Mouse (Mus musculus): ENCODE data around the gene Cd300ld5.
"Not testable (repeated sequence)": the region's sequence is repeated elsewhere in the genome, so short reads cannot be mapped to it uniquely, and the experiment has no call there.

Cd300ld5 gene

DNA sequence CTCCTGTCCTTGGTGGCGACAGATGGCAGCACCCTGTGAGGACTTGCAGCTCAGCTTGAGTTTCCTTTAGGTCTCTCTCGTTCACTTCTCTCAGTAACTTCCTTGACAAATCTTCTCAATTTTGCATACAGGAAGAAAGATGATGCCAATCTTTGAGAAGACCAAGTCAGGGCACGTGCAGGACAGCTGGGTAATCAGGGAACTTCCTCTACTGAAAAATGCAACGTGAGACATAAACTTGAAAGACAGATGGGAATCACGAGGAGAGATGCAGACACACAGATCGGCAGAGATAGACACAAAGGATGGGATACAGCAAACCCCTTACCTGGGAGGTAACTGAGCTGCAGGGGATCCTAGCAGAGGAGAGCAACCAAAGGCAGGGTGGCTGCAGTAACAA is at the start of gene Cd300ld5:
TSS of gene Cd300ld5 (minus strand) at position 101 of the 400 bp plus-strand sequence.
- DNase-seq, result not testable (repeated sequence)

DNA sequence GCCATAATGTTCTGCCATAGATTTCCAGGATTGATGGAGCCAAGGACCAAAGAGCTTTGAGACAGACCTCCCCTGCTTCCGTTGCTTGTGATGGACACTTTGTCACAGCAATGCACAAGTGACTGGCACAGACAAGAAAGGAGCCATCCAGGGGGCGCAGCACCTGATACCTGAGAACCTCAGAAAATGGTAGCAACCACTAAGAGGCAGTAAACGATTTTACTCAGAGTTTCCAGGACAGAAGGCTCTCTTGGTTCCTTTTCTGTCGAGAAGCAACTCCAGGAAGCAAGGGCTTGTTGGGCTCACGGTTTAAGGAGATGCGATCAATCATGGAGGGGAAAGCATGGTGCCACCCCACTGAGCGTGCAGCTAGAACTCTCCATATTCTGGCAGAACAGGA is 48.6 kb upstream of the Cd300ld5 start:
- DNase-seq, result no peak

DNA sequence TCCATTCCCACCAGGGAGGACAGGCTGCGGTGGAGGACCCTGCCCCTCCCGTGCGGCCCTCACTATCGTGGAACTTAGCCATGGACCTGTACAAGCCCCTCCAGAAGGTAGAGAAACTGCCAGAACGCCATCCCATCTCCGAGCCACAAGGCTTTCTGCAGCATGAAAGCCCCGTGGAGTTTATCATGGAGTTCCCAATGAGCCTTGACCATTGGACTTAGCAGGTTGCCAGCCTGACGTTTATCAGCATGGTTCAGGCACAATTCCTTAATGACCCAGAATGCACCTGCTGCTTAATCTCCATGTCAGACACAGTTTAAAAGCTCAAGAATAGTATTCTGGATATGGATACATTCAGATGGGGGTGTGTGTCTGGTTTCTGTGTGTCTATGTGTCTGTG is 47.5 kb upstream of the Cd300ld5 start:
- DNase-seq, result no peak

DNA sequence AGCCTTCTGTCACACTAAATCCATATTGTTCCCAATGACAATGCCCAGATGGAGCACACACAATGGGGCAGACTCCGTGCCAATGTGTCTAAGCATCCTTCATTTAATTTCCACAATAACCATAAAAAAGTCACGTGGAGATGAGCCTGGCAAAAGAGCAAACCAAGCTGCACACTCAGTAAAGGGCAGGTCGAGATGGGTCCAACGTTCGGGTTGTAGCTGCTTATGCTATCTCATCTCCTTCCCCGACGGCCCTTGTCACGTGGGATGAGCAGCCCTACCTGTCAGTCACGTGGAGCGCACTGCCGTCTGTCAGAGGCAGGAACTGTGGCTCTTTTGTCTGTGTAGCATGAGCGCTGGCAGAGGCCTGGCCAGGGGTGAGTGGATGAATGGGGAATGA is 47.0 kb upstream of the Cd300ld5 start:
- peak; percentile 53 for DNase-seq

DNA sequence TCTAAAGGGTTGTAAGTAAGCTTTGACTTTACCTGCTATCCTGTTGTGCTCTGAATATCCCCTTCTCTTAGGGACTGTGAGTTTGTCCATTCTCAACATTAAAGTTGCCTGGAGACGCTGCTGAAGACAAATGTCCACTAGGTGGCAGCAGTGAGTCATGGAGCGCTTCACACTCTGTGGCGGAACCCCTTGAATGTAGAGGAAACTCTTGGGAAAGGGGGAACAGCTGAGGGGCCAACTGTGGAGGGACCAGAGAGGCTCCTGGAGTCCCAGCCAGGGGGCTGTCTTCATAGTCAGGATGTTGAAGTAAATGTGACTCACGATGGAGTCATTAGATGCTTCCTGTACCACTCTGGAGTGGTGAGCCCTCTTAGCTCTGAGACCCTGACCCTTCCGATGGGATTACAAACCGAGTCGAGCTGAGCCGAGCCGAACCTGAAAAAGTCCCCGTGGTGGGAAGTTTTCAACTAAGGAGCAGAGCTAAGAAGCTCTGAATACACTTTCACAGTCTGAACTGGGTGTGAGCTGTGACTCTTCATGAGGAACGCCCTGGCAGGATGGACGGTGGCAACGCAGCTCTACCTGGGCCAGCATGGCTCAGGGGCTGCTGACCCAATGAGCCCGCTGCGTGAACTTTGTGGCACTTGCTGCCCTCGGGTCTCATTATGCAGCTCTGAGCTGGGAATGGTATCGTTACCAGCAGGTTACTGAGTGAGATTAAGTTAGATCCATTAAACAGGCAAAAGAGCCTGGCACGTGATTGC is 46.0 kb upstream of the Cd300ld5 start:
- DNase-seq, result peak; percentile 72

DNA sequence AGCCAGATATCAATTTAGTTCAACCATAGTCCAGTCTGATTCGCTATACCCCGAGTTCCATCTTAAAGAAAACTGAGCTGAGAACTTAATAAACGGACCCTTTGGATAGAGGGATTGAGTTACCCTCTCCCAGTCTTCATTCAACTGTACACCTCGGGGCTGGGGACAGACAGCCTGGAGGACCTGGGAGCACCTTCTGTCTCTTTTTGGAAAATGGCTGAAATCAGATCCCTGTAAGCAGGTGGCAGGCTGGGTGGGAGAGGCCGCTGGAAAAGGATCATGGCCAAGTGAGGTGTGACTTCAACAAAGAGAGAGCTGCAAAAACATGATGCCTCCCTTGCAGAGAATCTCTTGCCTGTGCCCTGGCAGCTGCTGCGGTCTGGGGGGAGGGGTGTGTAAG is 44.6 kb upstream of the Cd300ld5 start:
- no peak for DNase-seq

DNA sequence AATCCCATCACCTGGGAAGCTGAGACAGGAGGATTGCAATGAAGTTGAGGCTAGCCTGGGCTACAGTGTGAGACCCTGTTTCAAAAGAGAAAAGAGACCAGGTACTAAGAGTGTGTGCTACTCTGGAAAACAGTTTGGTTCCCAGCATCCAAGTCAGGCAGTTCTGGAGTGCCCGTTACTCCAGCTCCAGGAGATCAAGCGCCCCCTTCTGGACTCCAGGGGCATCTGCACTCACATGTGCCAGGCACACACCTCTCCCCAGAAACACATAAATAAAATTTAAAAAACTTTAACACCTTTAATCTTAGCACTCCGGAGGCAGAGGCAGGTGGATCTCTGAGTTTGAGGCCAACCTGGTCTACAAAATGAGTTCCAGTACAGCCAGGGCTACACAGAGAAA is 43.8 kb upstream of the Cd300ld5 start:
- no peak for DNase-seq

DNA sequence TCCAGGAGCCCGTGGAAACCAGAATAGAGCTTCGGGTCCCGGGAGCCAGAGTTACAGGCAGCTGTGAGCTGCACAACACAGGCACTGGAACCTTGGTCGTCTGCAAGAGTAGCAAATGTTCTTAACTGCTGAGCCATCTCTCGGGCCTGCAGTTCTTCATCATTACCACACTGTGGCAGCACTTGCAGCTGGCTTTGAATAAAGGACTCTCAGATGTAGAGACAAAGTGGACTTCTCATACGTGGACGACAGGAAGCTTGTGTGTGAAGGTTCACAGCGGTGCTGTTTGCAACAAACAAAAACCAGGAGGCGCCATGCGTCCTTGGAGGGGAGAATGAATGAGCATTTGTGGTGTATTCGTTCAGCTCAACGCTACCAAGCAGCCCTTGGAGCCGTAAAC is 43.3 kb upstream of the Cd300ld5 start:
- DNase-seq, result peak; percentile 70

DNA sequence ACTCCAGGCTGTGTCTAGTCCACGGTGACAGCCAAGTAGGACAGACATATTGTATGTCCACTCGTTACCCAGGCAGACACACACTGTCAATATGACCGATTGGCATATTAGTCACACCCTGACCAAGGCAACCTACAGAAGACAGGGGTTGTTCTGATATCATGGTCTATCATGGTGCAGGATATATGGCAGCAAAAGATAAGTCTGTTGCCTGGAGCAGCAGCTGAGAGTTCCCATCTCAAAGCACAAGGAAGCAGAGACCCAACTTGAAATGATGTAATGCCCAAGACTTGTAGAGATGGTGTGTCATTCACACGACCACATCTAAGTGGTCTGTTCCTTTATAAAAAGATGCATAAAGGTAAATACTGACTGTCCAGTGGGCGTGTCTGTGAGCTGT is 41.1 kb upstream of the Cd300ld5 start:
- DNase-seq, result no peak

DNA sequence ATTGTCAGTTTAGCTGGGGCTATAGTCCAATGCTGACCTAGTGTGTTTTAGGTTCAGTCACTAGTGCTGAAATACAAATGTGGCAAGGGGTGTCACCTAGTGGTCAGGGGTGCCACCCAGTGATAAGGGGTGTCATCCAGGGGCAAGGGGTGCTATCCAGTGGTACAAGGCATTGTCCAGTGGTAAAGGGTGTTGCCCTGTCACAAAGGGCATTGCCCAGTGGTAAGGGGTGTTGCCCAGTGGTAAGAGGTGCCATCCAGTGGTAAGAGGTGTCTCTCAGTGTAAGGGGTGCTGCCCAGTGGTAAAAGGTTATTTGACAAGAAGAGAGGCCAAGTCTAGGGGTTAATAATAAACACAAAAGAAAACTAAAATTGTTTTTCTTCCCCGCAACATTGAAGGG is 39.9 kb upstream of the Cd300ld5 start:
- DNase-seq, result no peak

DNA sequence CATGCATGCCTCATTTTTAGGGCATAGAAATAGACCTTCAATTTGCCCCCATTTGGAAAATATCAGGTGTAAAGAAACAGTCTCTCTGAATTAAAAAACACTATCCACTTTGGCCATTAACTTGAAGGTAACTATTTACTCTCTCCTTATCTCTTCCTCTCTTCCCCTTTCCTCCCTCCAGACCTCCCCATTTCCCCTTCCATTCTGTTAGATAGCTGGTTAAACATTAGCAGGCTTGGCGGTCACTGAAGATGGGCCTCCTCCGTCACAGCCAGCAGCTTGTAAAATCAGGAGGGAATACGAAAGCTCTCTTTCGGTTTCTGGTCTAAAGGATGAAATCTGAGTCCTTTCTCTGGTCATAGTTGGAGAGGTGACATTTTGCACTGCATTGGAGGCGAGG is 38.3 kb upstream of the Cd300ld5 start:
- DNase-seq, result no peak

DNA sequence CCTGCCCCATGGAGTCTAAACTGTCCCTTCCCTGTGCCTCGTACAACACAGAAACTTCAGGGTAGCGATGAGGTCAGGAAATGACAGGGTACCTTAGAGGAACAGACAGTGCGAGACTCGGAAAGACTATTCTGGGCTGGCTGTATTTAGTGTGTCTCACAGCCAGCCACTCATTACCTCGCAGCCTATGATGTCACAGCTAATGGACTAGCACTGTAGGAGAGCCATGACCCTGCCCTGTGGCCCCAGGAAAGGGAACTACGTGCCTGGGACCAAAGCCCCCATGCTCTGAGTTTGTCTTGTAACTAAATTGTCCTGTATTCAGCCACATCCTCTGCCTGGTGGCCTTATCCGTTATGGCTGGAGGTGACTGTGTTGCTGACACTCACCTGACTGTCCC is 37.8 kb upstream of the Cd300ld5 start:
- DNase-seq, result no peak

DNA sequence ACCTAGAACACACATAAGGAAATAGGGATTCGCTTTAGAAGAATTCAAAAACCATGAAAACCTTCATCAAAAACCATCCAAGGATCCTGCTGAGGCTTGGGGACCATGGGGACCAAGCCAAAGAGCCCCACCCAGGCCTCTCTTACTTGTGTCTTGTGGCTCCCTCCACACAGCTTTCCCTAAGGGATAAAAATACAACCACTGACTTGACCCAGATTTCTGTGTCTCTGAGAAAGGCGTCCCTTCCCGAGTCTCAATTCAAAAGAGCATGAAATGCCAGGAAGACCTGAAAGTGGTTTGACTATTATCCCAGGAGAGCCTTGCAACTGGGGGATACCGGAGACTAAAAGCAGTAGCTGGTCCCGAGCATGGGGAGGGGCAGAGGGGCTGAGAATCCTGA is 35.4 kb upstream of the Cd300ld5 start:
- no peak for DNase-seq

DNA sequence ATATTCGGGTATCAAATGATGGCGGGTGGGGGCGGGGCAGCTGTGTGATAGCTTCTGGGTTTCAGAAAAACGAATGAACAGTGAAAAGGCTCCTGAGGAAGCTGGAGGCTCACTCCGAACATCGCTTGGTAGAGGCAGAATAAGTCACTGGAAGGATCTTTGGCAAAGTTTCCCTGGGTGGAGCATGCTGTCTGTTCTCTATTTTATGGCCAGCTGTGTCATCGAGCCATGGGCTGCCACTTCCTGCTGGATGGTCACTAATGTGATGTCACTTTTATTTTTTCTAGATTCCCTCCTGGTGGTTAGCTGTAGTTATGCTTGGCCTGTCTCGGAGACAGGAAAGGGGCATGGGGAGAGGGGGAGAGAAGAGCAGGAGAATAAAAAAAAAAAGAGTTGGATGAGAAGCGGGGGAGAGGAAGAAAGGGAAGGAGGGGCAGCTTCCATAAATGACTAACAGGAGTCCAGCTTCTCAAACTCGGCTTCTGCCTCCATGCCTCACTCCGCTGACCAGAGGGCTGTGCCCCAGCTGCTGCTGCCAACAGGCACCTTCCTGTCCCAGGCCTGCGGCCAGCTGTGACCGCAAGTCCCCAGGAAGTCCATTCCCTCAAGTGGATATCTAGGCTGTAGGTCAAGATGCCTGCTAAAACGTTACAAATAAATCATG is 34.2 kb upstream of the Cd300ld5 start:
- DNase-seq, result no peak

DNA sequence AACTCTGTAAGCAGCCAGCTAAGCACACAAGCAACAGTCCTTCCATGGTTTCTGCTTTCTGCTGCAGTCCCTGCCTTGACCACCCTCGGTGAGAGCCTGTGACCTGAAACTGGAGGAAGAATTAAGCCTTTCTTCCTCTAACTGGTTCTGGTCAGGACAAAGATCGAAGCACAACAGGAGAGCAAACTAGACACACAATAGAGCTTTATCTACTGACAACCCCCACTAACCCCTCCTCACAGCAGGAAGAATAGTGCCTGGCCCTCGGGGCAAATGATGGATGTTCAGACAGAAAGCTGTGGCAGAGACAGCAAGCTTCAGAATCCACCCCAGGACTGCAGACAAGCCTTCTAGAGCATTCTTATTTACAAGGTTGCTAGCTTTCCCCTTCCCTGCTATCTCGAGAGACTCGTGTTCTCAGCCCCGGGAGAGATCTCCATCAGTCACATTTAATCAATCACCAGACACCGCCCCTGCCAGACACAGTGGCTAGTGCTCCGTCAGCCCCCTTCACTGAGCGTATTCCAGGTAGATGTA is 33.5 kb upstream of the Cd300ld5 start:
- DNase-seq, result no peak

DNA sequence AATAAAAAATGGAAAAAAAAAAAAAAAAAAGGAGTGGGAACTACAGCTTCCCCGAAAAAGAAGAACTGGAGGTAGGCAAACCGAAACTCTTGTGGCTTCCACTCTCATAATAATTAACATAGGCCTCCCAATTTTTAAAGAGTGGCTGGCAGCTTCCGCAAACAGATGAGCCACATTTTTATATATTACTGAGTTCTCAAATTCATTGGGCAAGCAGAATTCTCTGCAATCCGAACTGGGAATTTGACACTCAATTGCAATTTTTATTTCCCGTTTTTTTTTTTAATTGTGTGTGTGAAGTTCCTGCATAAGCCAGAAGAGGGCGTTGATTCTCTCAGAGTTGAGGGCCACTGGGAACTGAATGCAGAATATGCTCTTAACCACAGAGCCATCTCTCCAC is 29.2 kb upstream of the Cd300ld5 start:
- no peak for DNase-seq

DNA sequence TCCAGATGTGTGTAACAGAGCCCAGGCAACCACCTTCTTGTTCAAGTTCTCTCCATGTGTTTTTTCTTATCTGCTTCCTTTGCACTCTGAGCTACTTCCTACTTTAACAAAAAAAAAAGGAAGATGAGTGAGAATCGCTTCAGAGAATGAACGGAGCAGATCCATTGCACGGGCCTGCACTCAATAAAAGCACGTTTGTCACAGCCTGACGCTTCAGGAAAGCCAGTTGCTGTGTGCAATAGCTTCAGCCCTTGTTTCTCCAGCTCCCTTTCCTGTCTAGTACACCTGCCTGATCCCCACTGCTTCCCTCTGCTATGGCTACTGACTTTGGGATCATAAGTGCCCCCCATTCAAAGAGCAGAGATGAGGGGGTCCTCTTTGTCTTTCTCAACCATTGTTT is 24.5 kb upstream of the Cd300ld5 start, which contains the start of gene Cd300e:
TSS of gene Cd300e (minus strand) at position 101 of the 400 bp plus-strand sequence.
- DNase-seq, result no peak

DNA sequence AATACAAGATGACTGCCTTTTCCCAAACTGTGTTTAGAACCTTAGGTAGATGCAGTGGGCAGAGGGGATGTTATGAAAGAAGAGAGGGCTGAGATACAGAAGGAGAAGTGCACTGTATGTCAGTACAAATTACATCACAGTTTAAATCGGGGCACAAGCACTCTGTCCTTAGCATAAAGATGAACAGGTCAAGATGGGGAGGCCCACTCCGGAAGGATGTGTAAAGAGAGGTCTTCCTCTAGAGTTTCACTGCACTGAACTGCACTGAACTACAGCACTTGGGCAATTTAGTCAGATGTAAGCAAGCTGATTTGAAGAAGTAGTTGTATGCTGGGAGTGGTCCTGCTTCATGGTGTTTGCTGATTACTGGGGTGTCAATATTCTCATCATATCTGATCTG is 22.2 kb upstream of the Cd300ld5 start:
- no peak for DNase-seq

DNA sequence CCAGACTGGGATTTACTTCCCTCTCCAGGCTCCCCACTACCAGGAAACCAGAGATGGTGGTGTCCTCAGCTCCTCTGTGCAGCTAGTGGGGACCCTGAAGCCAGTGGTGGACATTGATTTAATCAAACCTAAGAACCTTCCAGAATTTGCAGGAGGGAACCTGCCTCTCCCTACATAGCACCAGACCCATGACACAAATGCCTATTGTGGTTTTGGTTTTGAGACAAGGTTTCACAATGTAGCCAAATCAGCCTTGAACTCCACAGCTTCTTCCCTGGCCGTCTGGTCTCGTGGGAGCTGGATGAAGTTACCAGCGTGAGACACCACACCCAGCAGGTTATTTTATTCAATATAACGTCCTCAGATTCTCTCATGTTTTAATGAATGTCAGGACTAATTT is 21.1 kb upstream of the Cd300ld5 start:
- no peak for DNase-seq

DNA sequence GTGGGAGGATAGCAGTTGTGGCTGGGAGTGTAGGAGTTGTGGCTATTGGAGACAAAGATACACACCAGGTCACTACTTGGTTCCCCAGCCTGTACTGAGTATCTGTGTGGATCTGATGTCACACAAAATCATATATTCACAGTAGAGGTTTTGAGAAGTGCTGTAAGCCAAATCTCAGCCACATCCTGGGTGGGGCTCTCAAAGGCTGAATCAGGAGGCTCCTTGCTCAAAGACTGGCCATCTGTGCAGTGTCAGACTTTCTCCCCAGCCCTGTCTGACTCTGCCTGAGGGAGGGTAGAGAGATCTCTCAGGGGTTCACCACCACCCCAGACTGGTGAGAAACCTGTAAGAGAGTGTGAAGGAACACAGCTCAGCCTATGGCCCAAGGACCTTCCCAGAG is 17.0 kb upstream of the Cd300ld5 start:
- DNase-seq, result no peak

DNA sequence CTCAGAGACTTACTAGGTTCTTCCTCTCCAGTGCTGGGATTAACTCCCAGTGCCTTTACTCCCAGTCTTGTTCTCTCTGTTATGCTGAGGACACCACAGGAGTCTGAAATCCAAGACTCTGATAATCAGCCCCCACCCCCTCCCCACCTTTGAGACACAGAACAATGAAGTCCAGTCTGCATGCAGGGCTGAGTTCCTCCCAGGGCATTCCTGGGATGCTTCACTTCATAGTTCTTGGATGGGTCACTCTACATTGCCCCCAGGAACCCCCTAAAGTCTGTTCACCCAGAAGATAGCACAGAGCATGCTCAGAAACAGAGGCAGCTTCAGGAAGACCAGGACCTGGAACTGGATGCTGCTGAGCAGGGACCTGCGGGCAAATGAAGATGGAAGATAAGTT is 15.4 kb upstream of the Cd300ld5 start:
- peak; percentile 15 for DNase-seq

DNA sequence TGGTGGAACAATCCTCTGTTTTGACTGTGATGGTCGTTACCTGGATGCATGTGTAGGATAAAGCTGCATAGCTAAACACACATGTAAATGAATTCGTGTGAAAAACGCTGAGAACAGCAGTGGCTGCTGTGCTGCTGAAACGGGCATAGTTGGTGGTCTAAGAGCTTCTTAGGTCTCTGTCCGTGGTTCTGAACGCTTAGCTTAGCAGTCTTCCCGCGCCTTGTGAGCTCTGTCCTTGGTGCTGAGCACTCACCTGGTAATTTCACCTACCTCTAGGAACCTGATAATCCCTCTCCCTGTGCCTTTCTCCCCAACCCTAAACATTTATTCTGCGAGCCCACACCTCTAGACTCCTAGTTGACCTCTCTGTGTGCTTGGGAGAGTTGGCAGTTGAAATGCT is 14.6 kb upstream of the Cd300ld5 start:
- DNase-seq, result peak; percentile 28

DNA sequence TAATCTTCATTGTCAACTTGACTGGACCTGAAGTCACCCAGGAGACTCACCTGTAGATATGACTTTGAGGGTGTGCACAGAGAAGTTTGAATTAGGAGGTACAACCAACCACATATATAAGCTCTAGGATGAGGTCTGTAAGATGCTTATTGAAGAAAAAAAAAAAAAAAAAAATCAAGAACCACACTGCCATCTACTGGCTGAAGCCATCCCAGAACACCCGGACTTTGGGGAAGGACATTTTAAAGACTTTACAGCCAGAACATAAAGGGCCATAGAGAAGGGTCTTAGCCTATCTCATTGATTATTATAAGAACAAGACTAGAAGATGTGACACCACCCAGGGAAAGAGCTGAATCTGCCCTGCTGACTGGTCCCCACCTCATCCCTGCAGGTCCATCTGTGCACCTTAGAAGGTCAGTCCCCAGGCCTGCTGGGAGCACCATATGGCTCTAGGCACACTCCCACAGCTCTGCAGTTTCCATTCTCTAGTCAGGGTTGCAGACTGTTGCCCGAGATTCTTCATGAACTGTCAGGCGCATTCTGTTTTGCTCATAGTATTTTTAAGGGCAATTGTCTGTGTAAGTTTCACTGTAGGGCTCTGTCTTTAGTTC is 11.8 kb upstream of the Cd300ld5 start:
- peak; percentile 98 for DNase-seq

DNA sequence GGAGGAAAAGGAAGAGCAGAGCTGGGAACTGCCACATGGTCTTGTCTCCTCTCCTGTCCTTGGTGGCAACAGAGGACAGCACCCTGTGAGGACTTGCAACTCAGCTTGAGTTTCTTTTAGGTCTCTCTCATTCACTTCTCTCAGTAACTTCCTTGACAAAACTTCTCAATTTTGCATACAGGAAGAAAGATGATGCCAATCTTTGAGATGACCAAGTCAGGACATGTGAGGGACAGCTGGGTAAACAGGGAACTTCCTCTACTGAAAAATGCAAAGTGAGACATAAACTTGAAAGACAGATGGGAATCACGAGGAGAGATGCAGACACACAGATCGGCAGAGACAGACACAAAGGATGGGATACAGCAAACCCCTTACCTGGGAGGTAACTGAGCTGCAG is 10.7 kb upstream of the Cd300ld5 start, which contains the start of gene Cd300ld3:
TSS of gene Cd300ld3 (minus strand) at position 151 of the 400 bp plus-strand sequence.
- peak; percentile 24 for DNase-seq

Measured in cerebellum, adult 11-12 months (tissue).